Mouse (Mus musculus) T-cell, adult 2 months (primary cell): ENCODE measurements around the gene Utp20.
A peak's percentile ranks its signal among the peaks of the same experiment; 100 is the strongest.
"Not testable (repeated sequence)": the region's sequence is repeated elsewhere in the genome, so short reads cannot be mapped to it uniquely, and the experiment has no call there.

Source experiments
- DNase-seq: peaks from one replicate; pipeline ENCODE4 v3.0.0; 2022; ENCODE audit warnings: low spot score

Utp20 gene

DNA sequence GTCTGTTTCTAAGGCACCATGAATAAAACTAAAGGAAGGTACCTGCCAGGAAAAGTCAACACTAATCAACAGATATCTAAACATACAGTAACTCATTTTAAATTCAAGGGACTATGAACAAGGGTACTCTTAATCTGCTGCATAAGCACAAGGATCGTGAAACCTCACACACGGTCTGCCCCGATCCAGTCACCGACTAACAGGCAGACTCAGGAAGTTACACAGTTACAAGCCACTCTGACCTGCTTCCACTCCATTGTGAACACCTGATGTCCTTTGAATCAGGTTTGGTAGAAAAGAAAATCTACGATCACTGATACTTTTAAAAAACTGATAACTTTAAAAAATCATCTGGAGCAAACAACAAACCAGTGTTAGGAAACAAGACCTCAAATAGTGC lies 42.7 kb downstream of the Utp20 start:
- no peak for DNase-seq

DNA sequence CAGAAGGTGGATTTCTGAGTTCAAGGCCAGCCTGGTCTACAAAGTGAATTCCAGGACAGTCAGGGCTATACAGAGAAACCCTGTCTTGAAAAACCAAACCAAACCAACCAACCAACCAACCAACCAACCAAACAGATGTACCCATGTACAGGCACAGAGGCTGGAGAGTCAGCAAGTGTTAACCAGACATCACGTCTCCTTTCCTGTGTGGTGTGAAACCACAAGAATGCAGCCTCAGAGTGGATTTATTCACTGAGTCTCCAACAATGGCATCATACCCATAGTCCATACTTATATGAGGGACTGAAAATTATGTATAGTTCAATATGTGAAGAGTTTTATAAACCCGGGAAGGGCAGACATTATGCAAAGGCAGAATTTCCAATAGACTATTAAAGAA lies 43.5 kb downstream of the Utp20 start:
- DNase-seq, result not testable (repeated sequence)

DNA sequence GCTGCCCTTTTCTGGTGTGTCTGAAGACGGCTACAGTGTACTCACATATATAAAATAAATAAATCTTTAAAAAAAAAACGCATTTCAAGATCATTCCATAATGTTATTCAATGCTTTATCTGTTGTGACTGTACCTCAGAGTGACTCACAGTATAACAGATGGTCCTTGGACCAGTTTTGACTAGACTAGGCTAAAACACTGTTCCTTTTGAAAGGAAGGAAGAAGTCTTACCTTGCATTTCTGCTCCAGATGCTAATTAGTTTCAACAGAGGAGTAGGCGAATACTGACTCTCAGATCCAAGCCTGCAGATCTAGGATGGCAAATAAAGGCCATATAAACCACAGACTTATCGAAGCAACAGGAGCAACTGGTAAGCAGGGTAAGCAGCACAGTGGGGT lies 45.9 kb downstream of the Utp20 start:
- DNase-seq, result no peak

DNA sequence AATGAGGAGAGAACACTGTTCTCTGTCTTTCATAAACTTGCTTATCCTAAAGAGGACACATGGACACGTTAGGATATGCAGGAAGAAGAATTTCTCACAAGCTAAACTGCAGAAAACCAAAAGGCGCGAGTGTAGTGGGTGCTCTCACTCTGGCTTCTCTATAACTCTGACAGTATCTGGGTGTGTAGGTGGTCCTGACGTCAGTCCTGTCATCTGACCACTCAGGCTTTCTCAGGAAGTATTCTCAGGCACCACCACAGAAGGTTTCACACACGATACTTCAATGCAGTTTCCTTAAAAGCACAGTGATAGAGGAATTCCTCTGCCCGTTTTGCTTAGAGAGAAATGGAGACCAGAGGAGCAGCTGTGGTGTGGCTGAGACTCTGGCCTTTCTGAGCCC lies 50.4 kb downstream of the Utp20 start:
- no peak for DNase-seq

DNA sequence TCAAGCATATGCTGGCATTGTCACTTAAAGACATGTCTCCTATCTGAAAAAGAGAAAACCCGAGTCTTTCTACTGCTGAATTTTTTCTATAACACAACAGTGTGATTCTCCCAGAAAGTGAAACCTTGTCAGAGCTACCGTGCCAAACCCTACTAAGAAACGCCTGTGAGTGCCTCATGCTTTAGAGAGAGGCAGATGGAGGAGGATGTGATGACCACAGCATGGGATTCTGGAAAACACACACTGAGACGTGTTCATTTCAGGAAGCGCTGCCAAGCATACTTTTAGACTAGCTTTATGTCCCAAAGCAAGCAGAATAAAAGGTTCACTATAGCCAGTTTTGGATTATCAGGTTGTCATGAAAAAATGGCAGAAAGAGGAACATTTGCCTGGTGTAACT lies 53.6 kb downstream of the Utp20 start:
- not testable (repeated sequence) for DNase-seq

DNA sequence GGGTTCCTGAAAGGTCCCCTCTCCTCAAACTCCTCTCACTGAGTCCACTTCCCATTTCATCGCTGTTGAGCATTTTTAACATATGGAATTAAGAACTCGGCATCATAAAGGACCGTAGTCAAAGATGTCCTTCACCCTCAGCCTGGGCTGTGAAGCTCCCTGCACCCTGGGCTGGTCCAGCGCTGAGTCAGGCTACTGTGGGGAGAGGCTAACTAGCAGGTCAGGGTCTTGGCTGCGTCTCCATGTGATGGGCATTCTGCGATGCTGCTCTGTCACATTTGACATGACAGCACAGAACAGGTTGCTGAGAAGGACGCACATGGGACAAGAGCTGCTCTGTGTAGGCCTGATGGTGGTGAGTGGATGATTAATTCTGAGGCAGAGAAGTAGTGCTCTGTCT lies 56.9 kb downstream of the Utp20 start:
- DNase-seq, result no peak

DNA sequence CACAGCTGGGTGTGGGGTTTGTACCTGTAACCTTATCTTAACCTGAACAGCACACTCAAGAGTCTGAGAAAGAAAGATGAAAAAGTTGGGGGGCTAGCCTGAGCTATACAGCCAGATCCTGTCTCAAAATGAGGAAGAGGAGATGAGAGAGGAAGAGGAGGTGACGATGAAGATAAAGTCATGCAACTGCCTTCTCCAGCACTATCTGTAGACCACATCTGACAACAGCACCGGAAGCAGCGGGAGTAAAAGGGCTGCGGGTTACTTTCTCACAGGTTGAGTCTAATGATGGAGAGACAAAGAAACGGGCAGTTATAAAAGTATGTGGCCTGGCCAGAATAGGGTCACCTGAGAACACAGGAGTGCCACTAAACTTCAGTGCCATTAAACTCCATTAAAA lies 57.6 kb downstream of the Utp20 start:
- DNase-seq, result no peak

DNA sequence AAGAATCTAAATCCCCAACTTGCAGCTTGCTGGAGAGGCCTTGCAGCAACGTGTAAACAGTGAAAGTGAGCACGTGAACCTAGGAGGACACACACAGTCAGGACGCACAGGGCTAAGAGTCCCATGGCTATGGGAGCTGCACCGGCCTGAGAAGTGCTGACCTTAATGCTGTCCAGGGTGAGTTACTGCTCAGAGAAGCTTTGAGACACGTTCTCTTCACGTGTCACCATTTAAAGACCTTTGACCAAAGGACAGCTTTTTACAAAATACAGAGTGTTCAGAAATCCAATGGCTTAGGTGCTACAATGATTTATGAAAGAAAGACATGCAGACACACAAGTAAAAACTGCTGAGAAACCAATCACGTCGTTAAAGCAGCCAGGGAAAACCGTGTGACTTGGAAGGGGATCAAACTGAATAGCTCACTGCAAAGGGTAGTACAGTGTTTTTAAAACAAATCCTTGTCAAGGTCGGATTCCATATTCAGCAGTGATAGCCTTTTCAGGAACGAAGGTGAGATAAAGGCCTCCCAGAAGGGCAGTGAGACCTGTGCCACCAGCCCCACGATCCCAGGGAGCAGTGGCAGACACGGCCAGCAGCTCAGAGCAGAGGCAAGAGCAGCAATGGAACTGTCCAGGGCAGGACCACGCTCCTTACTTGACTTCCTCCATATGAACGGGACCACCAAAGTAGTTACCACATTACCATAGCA lies 61.0 kb downstream of the Utp20 start:
- DNase-seq, result no peak

DNA sequence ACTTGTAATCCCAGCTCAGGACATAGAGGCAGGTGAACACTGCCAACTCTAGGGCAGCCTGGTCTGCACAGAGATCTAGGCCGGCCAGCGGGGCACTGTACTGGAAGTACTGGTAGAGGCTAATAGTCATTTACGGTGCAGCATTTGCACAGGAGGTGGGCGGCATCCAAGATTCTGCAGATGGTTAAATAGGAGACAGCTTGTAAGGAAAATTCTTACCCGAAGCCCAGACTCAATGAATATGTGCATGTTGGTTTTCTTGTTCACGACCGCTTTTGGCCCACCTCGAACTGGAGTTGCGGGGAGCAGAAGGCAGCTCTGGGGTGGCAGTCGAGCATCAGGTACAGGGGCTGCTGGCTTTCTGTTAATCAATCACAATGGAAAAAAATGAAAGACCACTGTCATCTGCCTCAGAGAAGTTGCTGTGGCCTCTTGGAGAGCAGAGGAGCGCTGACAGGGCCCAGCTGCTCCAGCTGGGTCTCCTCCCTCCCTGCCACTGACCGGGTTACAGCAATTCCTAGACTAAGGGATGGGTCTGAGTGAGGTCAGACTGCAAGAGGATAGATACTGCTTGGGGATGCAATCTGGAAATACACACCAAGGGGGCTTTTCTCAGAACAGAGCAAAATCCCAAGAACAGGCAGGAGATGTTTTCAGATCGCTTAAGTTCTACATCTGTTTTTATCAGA lies 64.9 kb downstream of the Utp20 start:
- DNase-seq, result no peak

DNA sequence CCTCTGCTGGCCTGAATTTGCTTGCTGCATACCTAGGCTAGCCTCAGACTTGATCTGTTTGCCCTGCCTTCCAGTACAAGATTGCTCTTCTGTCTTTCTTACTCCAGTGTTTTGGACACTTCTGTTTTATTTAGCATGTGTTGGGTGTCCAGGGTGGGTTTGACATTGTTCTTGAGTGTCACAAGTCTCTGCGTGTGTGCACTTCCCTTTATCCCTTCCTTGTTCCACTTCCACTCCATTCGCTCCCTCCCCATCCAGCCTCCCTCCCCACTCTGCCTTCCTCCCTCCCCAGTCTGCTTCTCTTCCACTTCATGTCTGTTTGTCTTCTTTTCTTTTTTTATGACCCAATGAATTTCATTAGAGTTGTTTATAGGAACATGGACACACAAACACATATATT lies 85.2 kb downstream of the Utp20 start:
- DNase-seq, result no peak

DNA sequence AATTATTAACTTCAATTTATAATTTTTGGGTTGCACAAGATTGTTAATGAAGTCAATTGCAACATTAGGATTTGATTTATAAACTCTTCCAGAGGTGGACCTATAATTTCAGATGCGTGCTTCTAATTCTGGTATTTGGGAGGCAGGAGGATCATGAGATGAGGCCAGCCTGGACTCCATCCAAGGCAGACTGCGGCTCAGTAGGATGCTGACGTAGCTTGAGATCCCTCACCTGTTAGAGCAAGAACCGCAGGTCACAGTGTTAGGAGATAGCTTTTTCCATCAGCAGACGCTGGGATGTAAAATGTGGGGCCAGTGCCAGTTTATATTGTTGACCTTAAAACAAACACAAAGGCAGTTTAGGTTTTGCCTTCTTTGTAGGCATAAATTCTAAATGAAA lies 85.8 kb downstream of the Utp20 start:
- DNase-seq, result no peak

DNA sequence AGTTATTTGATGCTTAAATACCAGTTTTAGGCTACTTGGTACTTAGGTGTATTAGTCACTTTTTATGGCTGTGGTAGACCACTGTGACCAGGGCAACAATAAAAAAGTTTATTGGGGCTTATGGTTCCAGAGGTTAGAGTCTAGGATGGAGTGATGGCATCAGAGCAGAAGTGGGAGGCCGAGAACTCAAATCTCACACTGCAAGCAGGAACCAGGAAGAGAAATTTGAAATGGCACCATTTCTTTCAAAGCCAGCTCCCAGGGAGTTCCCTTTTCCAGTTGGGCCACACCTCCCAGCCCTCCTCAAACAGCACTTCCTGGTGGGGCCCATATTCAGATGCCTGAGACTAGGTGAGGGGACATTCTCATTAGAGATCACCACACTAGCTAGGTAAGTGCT lies 86.8 kb downstream of the Utp20 start:
- DNase-seq, result no peak

DNA sequence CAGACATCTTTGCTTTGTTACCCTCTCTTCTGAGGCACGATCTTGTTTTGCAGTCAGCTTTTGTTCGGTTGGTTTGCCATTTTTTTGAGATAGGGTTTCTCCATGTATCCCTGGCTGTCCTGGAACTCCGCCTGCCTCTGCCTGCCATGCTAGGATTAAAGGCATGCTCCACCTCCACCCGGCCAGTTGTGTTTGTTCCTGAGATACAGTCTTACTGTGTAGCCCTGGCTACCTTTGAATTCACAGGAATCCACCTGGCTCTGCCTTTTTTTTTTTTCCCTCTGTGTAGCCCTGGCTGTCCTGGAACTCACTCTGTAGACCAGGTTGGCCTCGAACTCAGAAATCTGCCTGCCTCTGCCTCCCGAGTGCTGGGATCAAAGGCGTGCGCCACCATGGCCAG lies 87.5 kb downstream of the Utp20 start:
- not testable (repeated sequence) for DNase-seq

DNA sequence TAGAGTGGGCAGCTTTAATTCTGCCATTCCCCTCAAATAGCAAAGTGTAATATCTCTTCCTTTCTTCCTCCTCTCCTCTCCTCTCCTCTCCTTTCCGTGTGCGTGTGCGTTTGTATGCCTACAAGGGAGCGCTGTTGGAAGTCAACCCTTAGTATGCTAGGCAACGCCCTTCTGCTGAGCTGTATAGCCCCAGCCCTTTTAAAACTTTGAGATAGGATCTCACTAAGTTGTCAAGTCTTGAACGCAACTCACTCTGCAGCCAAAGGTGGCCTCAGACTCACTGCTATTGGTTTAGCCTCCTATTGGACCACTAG lies 94.3 kb downstream of the Utp20 start:
- DNase-seq, result no peak

DNA sequence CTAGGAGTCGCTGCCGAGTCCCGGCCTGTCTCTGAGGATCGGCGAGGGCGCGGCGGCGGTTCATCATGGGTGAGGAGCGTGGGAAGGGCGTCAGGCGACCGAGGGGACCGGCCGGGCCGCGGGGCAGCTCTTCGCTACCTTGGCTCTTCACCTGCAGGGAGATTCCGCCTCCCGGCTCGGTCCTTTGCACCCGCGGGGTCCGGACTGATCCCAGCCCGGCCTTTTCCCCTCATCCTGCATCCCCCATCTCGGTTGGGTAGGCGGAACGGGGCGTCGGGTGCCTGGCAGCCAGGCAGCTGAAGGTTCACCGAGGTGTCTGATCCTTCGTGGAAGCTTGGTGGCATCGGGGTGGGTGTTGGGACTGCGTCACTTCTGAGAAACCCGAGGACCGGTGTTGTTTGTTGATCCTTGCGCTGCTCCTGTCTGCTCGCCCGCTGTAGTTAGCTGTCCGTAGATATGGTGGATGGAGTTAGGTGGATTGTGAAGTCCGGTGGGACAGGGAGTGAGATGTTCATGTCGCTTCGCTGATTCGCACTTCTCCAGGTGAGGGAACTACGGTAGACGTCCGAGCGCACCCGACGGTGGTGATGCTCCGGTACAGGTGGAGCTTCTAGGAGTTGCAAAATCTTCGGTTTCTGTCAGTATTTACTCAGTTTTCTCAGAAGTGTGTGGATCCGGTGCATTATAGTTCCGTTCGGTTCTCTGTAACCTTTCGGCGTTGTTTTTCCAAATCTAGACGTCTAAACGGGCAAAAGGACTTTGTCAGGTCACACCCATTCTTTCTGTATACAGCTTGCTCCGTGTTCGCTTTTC lies 94.9 kb downstream of the Utp20 start:
- no peak for DNase-seq

DNA sequence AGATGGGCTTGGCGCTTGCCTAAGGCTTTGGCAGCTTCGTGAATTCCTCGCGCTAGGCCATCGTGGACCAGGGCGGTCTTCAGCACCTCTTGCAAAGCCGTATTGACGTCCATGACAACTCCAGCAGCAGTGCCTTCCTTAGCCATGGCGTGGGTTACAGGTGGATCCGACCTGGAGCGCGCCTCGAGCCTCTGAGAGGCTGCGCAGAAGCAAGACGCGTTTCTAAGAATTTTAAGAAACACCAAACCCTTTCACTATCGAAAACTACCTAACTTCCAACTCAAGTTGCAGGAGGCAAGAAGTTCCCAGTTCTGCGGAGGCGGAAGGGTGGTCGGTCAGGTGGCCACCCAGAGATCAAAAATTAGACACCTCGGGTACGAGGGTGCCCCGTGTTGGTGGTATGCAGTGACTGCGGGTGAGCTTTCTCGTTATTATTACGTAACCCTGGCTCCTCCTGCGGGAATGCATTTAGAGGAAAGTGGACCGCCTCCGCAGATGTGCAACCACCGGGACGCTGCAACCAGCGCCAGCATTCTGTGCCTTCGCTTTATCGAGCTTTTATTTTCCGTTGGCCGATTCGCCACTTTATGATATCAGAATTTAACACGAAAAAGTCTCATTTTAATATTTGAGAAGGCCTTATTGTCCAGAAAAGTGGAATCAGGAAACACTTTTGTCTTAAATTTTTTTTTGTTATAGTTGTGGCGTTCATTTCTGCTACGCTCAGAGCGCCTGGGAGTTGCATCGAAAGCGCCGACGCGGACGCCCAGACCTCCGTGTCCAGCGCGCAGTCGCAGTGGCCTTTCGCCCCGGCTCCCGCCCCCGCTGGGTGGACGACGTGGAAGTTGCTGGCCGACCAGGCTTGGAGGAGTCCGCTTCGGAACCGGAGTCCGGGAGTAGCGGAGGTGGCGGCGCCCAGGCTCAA lies 95.8 kb downstream of the Utp20 start, which contains the start of gene Arl1:
TSS of gene Arl1 (plus strand) at position 288 of the 925 bp plus-strand sequence.
- DNase-seq, result peak; percentile 82

DNA sequence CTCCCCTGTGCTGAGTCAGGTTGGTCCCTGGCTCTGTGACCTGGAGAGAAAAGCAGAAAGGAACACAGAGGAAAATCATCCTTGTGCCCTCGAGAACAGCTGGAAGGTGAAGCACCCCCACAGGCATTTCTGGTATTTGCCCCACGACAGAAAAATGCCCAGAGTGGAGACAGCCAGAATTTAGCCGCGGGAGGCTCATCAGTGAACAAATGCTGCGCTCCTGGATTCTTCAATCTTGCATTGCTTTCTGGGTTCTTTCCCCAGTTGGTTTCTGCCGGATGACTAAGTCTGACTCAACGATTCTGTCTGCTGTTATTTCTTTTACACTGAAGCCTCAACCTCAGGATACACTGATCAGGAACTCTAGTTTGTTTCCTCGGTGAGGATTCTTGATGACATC lies 98.4 kb downstream of the Utp20 start:
- DNase-seq, result no peak

DNA sequence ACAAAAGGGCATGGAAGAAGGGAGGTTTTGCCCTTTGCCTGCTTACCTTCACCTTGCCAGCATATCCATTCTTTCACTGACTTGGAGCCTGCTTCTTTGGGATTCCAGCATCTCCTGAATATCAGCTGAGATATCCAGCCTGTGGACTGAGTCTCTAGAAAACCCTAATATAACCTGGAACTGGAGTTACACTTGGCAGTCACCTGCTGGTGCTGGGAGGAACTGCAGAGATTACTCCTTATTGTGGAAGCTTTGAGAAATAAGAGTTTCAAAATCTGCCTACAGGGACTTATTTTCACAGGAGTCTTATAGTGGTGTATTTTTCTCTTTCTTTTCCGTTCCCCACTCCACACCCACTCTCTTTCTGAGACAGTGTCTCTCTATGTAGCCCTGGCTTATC lies 99.5 kb downstream of the Utp20 start:
- DNase-seq, result peak; percentile 8

DNA sequence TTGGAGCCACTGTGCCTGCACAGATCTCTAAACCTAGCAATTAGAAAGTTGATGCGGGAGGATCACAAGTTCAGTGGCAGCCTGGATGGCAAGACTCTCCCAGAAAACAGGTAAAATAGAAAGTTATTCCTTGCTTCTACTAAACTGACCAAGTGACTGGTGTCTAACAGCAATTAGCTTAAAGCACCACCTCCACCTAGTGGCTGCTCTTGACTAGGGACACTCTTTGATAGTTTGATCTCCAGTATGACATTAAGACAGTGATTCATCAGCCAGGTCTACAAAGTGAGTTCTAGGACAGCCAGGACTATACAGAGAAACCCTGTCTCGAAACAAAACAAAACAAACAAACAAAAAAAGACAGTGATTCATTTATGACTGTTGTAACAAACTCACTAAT lies 101.3 kb downstream of the Utp20 start:
- DNase-seq, result no peak

DNA sequence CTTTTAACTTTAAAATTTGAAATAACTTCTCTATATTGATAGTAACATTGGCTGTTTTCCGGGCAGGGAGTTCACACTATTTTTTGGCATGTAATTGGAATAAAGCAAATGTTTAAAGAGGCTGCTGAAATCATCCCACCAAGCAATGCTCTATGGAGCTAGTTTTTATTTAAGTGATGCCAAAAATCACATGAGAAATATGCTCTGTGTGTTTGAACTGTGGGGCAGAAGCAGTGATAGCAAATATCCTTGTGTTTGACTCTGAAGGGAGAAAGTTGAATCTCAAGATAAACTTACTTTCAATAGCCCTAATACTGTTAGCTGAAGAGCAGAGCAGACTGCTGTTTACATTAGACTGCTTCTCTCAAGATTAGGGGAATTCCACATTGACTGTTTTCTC lies 107.0 kb downstream of the Utp20 start:
- DNase-seq, result no peak

DNA sequence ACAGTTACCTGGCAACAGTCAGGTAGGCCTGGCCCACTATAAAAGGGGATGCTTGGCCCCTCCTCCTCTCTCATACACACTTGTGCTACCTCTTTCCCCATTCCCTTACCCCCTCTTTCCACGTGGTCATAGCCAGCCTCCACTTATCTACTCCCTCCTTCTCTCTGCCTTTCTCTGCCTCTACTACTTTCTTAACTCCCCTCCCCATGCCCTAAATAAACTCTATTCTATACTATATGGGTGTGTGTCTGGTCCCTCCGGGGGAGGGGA lies 108.9 kb downstream of the Utp20 start:
- no peak for DNase-seq

DNA sequence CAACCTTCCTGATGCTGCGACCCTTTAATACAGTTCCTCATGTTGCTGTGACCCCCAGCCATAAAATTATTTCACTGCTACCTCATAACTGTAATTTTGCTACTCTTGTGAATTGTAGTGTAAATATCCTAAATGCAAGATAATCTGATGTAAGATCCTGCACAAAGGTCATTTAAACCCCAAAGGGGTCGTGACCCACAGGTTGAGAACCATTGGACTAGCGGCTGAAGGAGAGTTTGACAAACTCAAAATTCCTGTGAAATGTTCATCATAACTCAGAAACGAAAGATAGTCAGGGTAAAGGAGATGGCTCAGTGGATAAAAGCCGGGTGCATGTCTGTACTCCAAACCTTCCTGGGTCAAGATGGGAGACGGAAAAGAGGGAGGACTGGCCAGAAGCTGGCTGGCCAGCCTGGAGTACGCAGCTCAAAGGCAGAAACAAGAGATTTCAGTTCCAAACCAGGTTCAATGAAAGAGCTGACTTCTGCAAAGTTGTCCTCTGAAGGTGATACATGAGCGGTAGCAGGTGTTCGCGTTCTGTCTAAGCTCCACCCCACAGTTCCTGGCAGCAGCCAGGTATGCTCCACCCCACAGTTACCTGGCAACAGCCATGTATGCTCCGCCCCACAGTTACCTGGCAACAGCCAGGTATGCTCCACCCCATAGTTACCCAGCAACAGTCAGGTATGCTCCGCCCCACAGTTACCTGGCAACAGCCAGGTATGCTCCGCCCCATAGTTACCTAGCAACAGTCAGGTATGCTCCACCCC lies 109.4 kb downstream of the Utp20 start:
- DNase-seq, result no peak
